Mouse (Mus musculus) layer of hippocampus, adult 8-10 months (tissue): ENCODE measurements around the gene Sox5. TPM values are rescaled to one million over a fixed set of nuclear protein-coding genes. Genes with fewer than 3 reads are reported as not detected.

Experiments
- DNase-seq, 2 experiments: peaks; one replicate each; pipeline ENCODE4 v3.0.0; 2022; ENCODE audit warnings: low spot score in 2 of 2
- total RNA-seq, 4 experiments: library from RNA; stranded (reverse); gene quantifications; 2 replicates each; pipeline ENCODE4 v1.2.4; 2022

Sox5 gene
- total RNA-seq, 4 experiments from 2014 or later, result 38.4 to 42.4 (median 40.8) TPM

DNA sequence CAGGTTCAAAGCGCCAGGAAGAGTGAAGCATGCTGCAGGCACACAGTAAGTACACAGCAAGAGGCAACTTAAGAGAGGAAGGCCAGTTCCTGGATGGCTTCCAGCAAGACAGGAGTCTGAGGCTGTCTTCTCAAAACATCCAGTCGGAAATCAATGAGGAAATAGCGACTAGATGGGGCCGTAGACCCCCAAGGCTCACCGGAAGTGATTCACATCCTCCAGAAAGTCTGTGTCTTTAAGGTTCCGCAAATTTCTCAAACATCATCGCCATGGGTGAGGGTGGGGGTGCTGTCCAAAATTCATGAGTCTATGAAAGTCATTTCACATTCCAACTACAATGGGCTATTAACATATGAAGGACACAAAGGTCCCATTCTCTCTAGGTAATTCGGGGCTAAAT lies 821.7 kb downstream of the Sox5 start:
- DNase-seq, result no peak

DNA sequence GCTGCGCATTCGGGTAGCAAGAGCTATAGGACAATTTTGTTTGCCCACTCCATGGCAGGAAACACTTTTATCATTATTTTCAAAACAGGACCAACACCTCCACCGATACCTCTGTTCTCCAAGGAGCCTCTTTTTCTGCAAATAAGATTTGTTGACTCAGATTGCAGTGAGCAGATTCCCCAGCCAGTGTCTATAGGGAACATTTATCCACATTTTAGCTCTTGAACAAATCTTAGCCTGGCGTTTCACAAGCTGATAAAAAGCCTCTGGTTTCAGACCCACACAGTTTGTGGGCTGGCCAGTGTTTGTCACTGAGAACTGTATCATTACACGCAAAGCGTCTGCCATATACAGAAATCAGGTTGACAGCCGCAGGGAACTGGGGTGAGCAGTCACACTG lies 823.4 kb downstream of the Sox5 start:
- no peak for DNase-seq

DNA sequence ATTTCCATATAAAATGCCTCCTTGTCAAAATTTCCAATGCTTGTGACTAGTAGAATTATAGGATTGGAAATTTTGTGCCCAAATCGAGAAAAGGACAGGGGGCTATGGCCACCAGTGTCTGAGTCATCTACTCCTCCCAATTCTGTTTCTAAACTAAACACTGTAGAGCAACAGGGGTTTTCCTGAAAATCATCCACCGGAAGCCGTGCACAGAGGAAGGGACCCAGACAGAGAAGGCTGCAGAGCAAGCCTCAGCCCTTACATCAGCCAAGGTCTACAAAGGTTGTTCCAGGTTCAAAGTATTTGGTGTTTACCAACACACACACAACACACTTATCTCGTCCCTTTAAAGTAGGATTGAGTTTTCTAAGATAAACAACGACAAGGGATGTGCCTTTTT lies 824.7 kb downstream of the Sox5 start:
- no peak for DNase-seq

DNA sequence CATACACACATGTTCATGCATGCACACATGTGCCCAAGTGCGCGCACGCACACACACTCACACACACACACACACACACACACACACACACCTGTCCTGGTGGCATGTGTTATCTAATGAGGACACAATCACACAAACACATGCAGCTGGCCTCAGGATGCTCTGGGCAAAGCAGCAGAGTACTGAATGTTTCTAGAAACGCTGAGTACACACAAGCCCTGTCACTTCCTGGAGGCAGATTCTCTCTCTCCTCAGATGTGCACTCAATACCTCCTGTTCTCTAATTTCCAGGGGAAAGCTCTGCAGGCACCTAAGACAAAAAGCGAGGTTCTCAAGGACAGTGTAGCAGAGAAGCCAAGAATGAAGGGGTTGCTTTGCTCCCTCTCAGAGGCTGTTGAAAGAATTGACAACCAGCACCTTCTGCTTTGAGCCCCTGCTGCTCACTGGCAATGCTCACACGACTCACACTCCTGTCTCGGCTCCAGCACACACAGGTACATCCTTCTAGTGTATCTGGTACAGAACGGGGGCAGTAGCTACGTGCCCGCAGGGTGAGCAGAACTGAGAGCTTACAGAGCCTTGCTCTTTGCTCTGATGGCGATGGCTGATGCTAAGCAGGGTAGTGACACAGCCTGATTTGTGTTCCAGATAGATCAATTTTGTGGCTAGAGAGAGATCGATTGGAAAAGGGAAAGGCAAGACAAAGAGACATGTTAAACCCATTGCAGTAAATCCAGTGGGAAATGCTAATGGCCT lies 833.0 kb downstream of the Sox5 start:
- no peak for DNase-seq

DNA sequence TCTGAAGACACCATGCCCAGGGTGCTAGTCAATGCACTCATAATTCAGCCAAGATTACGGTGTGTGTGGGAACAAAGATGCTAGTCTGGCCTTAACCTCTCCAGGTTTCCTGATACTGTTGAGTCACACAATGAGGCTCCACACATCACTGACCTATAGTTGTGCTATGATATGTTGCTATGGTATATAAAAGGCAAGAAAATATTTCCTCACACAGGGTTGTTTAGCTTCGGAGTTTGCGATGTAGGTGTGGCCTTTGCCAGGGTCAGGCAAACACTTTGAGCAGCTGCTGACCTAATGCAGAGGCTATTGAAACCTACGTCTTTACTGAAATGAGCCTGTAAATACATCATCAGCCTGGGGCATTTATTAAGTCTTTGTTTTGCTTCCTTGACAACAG lies 833.7 kb downstream of the Sox5 start:
- DNase-seq, result no peak

DNA sequence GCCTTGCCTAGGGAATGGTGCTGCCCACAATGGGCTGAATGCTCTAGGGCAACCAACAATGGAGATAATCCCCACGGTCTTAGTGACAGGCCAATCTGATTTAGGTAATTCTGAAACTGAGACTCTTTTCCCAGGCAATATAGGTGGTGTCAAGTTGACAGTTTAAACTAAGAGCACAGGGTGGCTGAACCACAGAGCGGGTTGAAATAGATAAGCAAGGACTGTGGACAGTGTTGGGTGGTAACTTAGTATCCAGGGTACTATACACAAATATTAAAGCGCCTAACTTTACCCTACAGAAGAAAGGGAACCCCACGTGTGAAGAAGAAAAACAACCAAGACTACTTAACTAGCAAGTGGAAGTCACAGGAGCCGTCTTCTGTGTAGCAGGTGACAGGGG lies 838.7 kb downstream of the Sox5 start:
- no peak for DNase-seq

DNA sequence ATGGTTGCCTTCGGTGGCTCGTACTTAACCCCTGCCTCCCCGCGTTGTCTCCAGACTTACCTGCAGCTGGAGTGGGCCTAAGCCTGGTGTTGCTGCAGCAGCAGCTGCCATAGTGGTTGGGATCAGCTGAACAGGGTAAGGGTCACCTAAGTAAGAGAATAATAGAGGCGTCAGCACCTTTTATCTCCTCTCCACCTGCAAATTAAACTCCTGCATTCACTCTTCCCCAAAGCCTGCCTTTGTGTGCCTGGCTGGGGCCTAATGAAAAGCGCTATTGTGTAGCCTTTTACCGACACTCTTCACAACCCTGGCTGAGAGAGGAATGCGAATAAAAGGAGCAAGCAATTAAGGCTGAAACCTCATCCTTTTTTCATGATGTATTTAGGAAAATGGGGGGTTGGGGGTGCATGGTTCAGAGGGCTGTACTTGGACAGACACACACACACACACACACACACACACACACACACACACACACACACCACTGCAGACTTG lies 840.4 kb downstream of the Sox5 start:
- no peak for DNase-seq

DNA sequence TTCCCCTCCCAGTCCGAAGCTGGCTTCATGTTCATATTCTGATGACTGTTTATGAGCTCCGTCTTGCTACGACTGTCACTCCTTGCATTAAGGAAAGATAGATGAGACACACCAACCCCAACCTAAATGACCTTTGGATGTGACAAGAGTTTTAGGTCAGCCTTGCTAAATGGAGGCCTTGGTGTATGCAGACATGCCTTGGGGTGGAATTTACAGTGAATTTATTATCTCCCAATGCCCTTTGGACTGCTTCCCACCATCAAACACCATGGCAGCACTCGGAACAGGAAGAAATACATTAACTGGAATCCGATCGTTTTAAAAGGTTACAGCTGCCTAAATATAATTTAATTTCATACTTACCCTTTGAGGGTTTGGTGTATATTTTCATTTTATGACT lies 858.6 kb downstream of the Sox5 start:
- DNase-seq, result no peak

DNA sequence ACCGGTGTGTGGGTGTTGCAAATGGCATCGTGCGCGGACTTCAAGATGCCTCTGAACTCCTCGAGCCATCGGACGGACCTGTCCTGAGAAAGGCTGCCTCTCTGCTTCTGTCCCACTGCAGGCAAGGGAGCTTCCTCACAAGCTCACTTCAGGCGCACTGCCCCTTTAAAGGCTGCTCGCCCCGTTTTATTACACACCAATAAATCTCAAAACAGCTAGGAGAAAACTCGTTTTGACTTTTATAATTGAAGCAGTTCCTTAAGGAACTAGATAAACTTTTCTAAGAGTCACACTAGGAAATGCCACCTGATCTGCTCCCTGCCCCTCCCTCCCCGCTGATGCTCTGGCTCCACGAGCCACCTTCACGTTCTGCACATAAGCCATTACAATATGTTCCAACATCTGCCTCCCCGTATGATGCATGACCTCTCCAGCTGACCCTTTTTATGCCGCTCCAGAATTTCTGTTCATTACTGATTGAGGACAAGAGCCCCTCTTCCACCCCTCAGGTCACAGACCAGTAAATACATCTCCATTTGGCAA lies 863.3 kb downstream of the Sox5 start:
- no peak for DNase-seq

DNA sequence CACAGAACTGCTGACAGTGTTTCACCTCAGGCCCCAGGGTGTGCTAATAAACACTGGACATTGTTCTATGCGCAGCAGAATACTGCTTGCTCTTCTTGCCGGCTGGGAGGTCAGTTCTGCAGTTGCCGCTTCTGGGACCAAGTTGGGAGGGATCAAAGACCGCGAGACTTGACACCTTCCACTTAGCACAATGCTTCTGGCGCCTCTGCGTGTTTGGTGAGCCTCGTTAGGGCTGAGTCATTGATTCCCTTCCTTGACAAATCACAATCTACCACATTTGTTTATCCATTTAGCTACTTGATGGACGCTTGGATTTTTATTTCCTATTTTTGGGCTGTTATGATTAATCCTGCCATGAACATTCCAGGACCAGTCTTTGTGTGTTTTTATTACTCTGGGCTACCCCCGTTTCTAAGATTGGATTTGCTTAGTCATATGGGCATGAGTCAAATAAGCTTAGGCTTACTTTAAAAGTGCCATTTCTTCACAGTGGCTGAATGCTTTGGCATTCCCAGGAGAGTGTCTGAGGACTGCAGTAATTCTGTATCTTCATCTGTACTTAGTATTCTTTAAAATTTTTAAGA lies 865.5 kb downstream of the Sox5 start:
- no peak for DNase-seq

DNA sequence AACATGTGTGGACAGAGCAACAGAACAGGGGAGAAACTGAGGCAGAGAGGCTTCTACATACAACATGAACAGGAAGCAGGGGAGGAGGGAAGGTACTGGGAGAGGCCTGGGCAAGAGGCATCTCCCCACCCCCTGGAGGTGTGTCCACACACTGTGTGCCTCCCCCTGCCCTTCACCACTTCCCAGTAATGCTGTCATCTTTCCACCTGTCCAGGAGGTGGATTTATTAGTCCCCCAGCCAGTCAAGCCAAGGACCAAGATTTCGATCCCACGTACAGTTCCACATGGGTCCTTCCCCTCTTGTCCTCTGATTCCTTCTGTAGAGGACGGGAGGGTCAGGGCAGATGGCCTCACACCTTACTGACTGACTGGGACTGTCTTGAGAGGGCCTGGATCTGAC lies 866.1 kb downstream of the Sox5 start:
- DNase-seq, result no peak

DNA sequence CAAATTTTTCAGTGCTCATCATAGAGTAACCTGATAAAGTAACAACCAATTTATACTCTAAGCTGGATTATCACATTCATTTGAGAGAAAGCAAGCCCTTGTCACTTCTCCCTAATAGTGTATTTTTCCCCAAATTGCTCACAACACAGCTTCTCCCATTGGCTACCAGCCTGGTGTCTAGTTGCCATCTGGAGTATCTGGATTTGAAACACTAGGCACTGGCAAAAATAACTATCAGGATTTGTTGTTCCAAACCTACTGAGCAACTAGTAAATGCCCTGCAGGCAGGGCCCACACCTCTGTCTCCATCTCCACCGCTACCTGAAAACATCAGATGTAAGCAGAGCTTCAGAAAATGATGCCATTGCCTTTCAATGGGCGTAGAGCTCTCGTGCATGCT lies 869.5 kb downstream of the Sox5 start:
- DNase-seq, result peak; percentile 31 to 44

DNA sequence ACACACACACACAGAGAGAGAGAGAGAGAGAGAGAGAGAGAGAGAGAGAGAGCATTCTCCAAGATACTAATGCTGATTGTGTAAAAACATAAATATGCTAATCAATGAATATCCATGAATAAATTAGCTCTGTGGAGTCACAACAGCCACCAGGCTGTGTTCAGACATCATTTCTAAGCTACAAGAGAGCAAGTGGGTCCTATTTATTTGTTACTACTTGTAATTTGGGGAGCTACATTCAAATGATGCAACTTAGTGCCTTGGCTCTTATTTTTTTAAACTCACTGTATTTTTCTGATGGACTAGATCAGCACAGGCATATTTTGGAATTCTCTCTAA lies 877.1 kb downstream of the Sox5 start:
- no peak for DNase-seq

DNA sequence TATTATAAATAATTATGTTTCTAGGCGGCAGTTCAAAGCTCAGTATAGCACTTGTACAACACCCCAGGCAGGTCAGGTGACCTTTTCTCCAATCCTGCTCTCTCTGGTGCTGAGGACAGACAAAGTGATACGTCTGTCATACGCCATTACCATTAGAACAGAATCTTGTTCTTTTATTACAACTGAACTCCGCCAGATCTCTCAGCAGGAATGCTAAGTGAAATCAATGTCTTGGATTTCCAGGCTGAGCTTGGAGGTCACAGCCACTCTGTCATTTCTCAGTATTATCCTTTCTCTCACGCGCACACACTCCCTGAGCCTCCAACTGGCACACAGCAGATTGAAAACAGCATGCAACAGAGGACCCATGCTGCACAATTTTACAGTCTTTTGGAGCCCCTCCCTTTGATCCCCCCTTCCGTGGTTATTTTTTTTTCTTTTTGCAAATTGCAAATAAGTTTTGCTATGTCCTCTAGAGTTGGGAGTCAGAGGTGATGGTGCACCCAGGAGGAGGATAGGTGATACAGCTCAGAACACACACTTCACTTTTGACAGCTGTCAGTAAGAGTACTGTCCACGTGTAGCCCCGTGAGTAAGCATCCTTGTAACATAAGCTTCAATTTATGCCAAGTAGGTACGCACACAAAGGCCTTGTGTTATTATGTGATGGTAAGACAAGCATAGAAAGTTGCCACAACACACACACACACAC lies 877.6 kb downstream of the Sox5 start:
- DNase-seq, result no peak

DNA sequence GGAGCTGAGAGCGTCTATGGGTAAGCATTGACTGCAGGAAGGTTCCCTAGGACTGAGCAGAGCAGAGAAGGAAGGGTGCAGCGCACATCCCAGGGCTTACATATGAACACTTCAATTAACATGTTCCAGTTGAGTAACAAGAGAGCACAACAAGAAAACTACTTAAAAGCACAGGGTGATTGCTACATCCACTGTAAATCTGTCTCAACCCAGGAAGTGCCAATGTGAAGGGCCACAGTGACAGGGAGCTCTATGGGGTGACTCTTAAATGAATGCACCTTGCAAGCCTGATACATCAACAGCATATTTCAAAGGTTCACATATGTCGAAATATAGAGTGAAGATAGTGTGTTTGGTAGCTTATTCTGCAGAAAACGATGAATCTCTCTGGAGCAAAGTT lies 880.9 kb downstream of the Sox5 start:
- DNase-seq, result no peak

DNA sequence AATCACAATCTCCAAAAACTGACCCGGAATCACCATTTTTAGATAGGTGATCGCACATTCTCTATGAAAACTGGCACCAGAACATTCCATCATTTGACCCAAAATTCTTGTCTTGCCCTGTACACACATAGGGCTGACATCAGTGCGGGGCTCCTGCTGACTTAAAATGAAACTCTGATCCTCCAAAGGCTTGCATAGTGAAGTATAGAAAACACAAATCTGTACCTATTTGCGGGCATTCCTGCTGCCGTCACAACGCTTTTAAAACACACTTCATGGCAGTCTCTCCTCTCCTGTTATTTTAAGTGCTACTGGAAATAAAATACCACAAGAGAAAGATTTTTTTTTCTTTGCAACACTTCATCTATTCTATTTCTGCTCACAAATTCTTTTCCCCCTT lies 886.7 kb downstream of the Sox5 start:
- no peak for DNase-seq

DNA sequence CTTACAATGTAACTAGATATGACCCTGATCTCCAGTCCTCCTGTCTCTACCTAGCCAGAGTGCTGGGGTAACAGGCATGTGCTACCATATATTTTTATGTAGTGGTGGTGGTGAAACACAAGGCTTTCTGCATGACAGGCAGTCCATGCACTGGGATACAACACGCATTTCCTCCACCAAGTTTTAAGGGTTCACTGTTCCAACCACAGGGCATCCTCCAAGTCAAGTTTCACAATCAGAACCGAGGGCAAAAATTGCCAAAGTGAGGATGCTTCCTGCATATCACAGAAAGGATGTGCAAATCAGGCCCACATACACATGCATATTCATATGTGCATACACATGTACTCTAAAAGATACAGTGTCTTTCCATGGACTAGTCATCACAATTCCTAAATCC lies 888.9 kb downstream of the Sox5 start:
- DNase-seq, result no peak

DNA sequence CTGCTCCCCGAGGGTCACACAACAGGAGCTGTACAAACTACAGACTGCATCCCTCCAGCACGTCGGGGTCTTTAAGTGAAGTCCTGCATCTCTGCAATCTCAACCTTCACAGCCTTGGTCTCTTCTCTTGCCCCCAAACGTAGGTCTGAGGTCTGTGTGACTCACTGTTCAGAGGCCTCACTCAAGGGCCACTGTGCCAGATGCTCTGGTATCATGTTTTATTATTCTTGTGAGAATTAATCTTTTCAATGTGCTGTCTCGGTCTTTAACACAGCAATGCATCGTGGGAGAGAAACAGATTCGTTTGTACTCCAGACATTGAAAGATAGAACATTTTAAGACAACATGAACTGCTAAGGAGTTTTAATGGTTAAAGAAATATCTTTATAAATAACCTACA lies 893.2 kb downstream of the Sox5 start:
- DNase-seq, result no peak

DNA sequence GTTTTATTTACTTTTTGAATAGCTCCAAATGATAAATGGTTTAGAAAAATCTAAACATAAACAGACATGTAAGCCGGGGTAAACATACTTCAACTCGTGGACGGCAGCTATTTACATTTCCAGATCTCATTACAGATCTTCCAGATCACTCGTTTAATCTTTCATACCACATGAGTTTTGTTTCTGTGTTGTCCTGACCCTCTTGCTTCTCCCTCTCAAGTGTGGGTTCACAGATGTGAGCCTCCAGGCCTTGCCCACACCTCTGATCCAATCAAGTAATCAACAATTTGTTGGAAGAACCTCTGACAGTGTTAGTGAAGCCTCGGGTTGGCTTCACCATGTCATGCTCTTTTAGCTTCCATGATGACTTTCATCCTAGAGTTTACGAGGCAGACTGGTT lies 903.3 kb downstream of the Sox5 start:
- no peak for DNase-seq

DNA sequence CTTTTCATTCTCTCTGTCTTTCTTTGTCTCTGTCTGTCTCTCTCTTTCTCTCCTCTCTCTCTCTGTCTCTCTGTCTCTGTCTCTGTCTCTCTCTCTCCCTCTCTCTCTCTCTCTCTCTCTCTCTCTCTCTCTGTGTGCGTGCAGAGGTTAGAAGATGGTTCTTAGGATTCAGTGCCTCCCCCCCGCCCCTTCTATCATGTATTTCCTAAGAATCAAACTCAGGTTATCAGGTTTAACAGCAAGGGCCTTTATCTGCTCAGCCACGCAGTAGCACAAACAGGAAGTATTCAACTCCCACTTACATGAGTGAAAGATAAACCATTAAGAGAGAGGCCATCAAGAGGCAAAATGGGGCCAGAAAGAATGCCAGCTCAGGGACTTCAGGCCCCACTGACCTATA lies 913.0 kb downstream of the Sox5 start:
- no peak for DNase-seq

DNA sequence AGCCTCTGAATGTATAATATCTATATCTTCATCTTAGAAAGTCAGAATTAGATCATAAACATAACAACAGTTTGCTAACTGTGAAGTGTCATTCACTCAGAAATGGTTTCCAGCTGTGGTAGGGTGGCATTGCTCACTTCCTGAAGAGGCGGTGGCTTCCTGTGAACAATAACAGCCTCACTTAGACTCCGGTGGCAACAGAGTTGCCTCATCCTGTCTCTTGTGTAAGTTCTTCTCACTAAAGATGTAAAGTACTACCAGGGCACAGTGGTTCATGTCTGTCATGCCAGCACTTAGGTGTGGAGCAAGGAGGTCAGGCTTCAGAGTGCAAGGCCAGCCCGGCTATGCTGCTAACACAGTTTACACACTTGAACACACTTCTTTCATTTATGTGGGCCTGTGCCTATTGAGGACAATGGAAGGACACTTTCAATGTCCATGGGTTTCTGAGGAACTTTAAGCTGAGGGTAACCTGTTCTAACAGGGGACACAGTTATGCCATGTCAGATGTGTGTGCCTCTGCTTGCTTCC lies 913.6 kb downstream of the Sox5 start:
- no peak for DNase-seq

DNA sequence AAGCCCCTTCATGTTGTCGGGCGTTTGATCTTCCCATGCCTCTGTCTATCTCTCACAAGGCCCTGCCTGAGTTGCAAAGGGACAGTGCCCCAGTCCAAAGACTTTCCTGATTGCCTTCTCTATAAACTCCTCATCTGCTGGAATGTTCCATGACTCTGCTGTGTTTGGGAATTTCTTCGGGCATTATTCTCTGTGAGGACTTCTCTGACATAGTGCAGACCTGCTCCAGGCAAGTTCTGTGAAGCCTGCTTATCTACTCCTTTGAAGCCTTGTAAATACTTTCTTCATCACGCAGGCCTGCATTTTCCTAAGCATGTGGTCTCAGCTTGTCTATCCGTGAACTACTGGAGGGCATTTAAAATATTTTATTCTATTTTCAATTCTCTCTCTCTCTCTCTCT lies 914.7 kb downstream of the Sox5 start:
- no peak for DNase-seq
